Mouse (Mus musculus) hindbrain, embryonic 10.5 days (tissue): ENCODE measurements around the gene Ccdc190. TPM values are rescaled to one million over a fixed set of nuclear protein-coding genes. Genes with fewer than 3 reads are reported as not detected.

Experiments used
- DNase-seq: peaks from one replicate; pipeline ENCODE4 v3.0.0-alpha.2; 2017; ENCODE audit warnings: low spot score
- H3K27ac ChIP-seq: fragments of 300-500 bp; sonication (generic); 2 replicates; pipeline ENCODE4 v1.5.1; 2016; ENCODE audit warnings: mild to moderate bottlenecking, moderate library complexity
- H3K27me3 ChIP-seq: fragments of 300-500 bp; sonication (generic); 2 replicates; pipeline ENCODE4 v1.6.1; 2016; ENCODE audit warnings: mild to moderate bottlenecking; ENCODE audit not compliant: poor library complexity, insufficient read depth, severe bottlenecking
- H3K36me3 ChIP-seq: fragments of 300-500 bp; sonication (generic); 2 replicates; pipeline ENCODE4 v1.6.1; 2016; ENCODE audit warnings: mild to moderate bottlenecking, moderate library complexity
- H3K4me1 ChIP-seq: fragments of 300-500 bp; sonication (generic); replicated peaks from 2 replicates; pipeline ENCODE4 v1.6.1; 2016; ENCODE audit warnings: mild to moderate bottlenecking
- H3K4me3 ChIP-seq: fragments of 300-500 bp; sonication (generic); 2 replicates; pipeline ENCODE4 v1.5.1; 2016; ENCODE audit warnings: mild to moderate bottlenecking, moderate library complexity
- H3K9me3 ChIP-seq: fragments of 300-500 bp; sonication (generic); 2 replicates; pipeline ENCODE4 v1.6.1; 2016; ENCODE audit warnings: mild to moderate bottlenecking, moderate library complexity
- WGBS: fragments of 180-500 bp; shearing (Covaris S2); methylation state at CpG from one replicate; pipeline ENCODE4 v1.1.7; 2016; 5-methylcytosine and 5-hydroxymethylcytosine counted together
- polyA plus RNA-seq: library from polyadenylated mRNA; unstranded; fragments of >200 nt; fragmentation: Nextera tagmentation; extraction: Ambion mirVana; gene quantifications from 2 replicates; pipeline ENCODE4 v1.2.1, GENCODE M21; 2016

Gene Ccdc190
- polyA plus RNA-seq, 1 experiment from 2014 or later = not detected

- Histone ChIP-seq H3K27ac (peak overlapping the region; percentile 54; the same call in 1 of the 2 replicates), H3K4me3 (no peak overlapping the region), H3K27me3 (peaks cover 5% of the 10 kb centered on the region; the same call in 1 of the 2 replicates), H3K9me3 (no peaks in the 10 kb centered on the region), H3K36me3 (no peaks in the 10 kb centered on the region), H3K4me1 (peaks cover 14% of the 10 kb centered on the region)
- peak; percentile 29 for DNase-seq
- 63% methylated on average over 7 of the region's 7 CpGs for WGBS
These were observed 11.8 kb upstream of the Ccdc190 start for GRCm38 (mm10) chr1:169916659-169917058.

GRCm38 (mm10) chr1:169917115-169917796, 11.2 kb upstream of the Ccdc190 start:
- Histone ChIP-seq H3K4me1 (peaks cover 14% of the 10 kb centered on the region), H3K27ac (peak overlapping the region; percentile 35; the same call in 1 of the 2 replicates), H3K9me3 (no peaks in the 10 kb centered on the region), H3K4me3 (no peak overlapping the region), H3K27me3 (peaks cover 5% of the 10 kb centered on the region; the same call in 1 of the 2 replicates), H3K36me3 (no peaks in the 10 kb centered on the region)
- WGBS = 69% methylated on average over 9 of the region's 9 CpGs
- DNase-seq = no peak

DNA sequence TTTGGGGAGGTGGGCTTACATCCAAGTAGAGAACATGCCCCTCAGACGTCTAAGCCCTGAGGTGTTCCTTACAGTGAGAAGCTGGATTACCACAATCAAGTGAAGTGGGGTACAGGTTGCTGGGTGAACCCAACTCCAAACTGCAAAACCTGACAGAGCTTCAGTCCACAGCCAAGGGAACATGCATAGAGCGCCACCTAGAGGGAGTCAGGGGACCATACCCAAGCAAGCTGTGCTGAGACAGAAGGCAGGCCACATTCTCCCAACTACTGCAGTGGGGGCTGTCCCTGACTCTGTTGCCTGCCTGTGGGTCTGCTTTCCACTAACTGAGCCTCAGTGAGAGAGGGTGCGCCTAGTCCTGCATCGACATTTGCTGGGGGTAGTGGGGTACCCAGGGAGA, 10.4 kb upstream of the Ccdc190 start:
- Histone ChIP-seq H3K9me3 (no peaks in the 10 kb centered on the region), H3K36me3 (no peaks in the 10 kb centered on the region), H3K27ac (0 out of 2 replicates have a peak overlapping the region, but pooled peaks have one; percentile 35), H3K27me3 (peaks cover 5% of the 10 kb centered on the region; the same call in 1 of the 2 replicates), H3K4me3 (no peak overlapping the region), H3K4me1 (peaks cover 14% of the 10 kb centered on the region)
- peak; percentile 51 for DNase-seq
- 26% methylated on average over 4 of the region's 4 CpGs for WGBS

DNA sequence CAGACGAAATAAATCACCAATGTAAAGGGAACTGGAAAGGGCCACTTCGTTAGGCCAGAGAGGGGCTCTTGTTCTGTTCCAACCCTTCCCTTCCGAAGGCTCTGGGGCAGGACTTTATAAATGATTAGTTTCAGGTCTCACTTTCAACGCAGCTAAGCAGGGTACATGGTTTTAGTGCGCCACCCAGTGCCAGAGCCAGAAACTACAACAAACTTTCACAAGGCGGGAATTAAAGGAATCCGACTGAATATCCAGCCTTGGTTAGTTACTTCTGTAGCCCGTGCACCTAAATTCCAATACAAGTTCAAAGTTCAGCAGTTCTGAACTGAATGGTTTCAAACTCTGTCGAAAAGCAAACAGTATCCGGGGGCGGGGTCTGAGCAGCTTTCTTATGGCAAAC, 9.2 kb upstream of the Ccdc190 start:
- Histone ChIP-seq H3K9me3 (no peaks in the 10 kb centered on the region), H3K4me3 (no peak overlapping the region), H3K36me3 (no peaks in the 10 kb centered on the region), H3K27ac (no peak overlapping the region; the same call in 1 of the 2 replicates), H3K27me3 (peaks cover 5% of the 10 kb centered on the region; the same call in 1 of the 2 replicates), H3K4me1 (peaks cover 14% of the 10 kb centered on the region)
- peak; percentile 83 for DNase-seq
- 6% methylated on average over 11 of the region's 11 CpGs for WGBS

DNA sequence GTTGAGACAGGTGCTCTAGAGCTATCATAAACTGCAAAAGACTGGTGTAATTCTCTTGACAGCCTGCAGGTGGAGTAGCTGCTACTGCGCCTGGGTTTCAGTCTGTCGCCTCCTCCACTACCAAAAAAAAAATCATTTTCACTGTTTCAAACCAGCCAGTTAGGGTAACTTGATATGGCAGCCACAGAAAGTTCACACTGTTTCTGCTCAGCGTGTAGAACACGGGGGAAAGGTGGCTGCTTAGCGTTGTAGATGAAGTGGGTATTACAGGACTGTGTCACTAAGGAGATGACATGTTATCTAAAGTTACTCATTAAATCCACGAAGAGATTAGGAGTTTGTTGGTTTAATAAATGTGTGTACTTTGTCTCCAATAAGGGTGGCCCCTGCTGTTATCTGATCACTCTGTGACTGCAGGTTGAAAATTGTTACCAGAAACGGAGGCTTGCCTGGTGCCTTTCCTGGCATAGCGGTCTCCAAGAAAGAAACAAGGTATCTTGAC, 6.7 kb upstream of the Ccdc190 start:
- Histone ChIP-seq H3K27me3 (peaks cover 5% of the 10 kb centered on the region; the same call in 1 of the 2 replicates), H3K27ac (no peak overlapping the region), H3K4me1 (peaks cover 7% of the 10 kb centered on the region), H3K4me3 (no peak overlapping the region), H3K9me3 (no peaks in the 10 kb centered on the region), H3K36me3 (no peaks in the 10 kb centered on the region)
- 45% methylated on average over 8 of the region's 8 CpGs for WGBS
- peak; percentile 15 for DNase-seq

DNA sequence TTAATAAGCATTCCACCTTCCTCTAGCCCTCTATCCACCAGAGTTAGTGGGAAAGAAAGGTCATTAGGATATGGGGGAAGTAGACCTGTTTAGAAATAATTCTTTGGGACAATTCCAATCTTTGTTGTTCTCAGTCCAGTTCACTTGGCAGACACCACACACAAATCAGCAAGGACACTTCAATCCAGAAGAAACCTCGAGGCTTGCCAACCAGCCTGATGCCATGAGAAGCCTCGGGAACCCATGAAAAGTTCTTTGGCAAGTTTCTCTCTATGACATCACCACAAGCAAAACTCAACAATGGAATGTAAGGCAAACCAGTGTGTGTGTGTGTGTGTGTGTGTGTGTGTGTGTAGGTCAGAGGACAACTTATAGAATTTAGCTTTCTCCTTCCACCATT, 3.9 kb upstream of the Ccdc190 start:
- no peak for DNase-seq
- H3K27ac ChIP-seq = no peak overlapping the region
- no peaks in the 10 kb centered on the region for H3K9me3 ChIP-seq
- H3K36me3 ChIP-seq = no peaks in the 10 kb centered on the region
- peaks cover 5% of the 10 kb centered on the region; the same call in 1 of the 2 replicates for H3K27me3 ChIP-seq
- H3K4me1 ChIP-seq = peaks cover 16% of the 10 kb centered on the region
- no peak overlapping the region for H3K4me3 ChIP-seq
- 90% methylated on average over 2 of the region's 2 CpGs for WGBS

GRCm38 (mm10) chr1:169927753-169928369, 587 bp upstream of the Ccdc190 start:
- Histone ChIP-seq H3K36me3 (no peaks in the 10 kb centered on the region), H3K4me1 (peaks cover 20% of the 10 kb centered on the region), H3K27me3 (no peaks in the 10 kb centered on the region), H3K9me3 (no peaks in the 10 kb centered on the region), H3K4me3 (no peak overlapping the region), H3K27ac (no peak overlapping the region)
- DNase-seq = no peak
- WGBS = 59% methylated on average over 8 of the region's 8 CpGs

DNA sequence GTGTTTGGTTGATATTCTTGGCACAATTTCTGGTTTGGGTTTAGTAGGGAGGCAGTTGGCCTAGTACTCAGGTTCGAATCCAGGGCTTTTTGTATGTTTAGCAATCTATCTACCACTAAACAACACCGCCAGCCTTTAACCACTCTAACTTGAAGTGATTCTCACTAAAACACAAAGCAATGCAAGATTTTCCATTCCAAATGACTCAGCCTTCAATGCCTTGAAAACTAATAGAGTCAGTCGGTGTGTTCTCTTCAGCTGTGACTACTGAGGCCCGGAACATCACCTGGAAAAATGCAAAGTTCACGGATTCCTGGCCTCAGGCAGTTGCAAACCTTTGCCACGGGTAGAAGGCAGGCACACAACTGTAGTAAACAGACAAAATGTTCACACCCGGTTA, 3.2 kb downstream of the Ccdc190 start:
- no peaks in the 10 kb centered on the region for H3K9me3 ChIP-seq
- H3K4me3 ChIP-seq = no peak overlapping the region
- H3K27ac ChIP-seq = no peak overlapping the region
- H3K27me3 ChIP-seq = no peaks in the 10 kb centered on the region
- H3K4me1 ChIP-seq = peaks cover 32% of the 10 kb centered on the region
- 88% methylated on average over 7 of the region's 7 CpGs for WGBS
- no peaks in the 10 kb centered on the region for H3K36me3 ChIP-seq
- DNase-seq = no peak

GRCm38 (mm10) chr1:169932122-169932746, 3.8 kb downstream of the Ccdc190 start:
- Histone ChIP-seq H3K4me1 (peaks cover 32% of the 10 kb centered on the region), H3K9me3 (no peaks in the 10 kb centered on the region), H3K4me3 (no peak overlapping the region), H3K27me3 (no peaks in the 10 kb centered on the region), H3K36me3 (no peaks in the 10 kb centered on the region), H3K27ac (no peak overlapping the region)
- DNase-seq = no peak
- WGBS = 72% methylated on average over 7 of the region's 7 CpGs

DNA sequence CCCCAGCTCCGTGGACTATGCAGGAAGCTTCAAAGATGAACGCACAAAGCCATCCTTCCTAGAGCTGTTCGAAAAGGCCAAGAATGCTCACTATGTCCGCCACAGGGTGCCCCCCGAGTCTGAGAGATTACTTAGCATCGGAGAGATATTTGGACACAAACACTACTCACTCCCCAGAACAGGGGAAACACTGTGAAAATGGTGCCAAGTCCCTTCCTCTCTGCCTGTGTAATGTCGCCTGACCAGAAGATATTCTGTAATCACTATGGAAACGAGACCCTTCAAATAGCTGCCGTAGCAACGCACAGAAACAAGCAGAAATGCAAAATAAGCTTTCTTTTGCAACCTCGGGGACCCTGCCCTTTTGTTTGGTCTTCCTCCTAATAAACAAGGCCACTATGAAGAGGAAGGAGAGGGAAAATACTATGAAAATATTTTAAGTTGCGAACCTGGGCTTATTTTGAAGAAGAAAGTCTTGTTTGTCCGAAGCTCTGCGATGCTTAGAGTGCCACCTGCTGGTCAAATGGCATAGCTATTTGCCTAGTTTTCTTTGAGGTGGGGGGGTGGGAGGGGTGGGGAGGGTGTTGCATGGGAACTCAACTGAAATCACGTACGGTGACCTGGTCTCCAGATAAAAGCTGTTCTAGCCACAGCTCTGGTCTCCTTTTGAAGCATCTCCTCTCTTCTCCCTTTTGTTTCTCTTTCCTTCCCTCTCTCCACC, 5.7 kb downstream of the Ccdc190 start:
- WGBS = 47% methylated on average over 16 of the region's 16 CpGs
- Histone ChIP-seq H3K9me3 (no peaks in the 10 kb centered on the region), H3K36me3 (no peaks in the 10 kb centered on the region), H3K4me3 (peak overlapping the region; percentile 24; the same call in 1 of the 2 replicates), H3K27ac (peak overlapping the region; percentile 77), H3K4me1 (peaks cover 17% of the 10 kb centered on the region), H3K27me3 (no peaks in the 10 kb centered on the region)
- peak; percentile 52 for DNase-seq

- no peak for DNase-seq
- no peak overlapping the region for H3K4me3 ChIP-seq
- H3K9me3 ChIP-seq = no peaks in the 10 kb centered on the region
- H3K36me3 ChIP-seq = no peaks in the 10 kb centered on the region
- H3K4me1 ChIP-seq = peaks cover 4% of the 10 kb centered on the region; the same call in 1 of the 2 replicates
- WGBS = 10% methylated on average over 2 of the region's 2 CpGs
- H3K27ac ChIP-seq = no peak overlapping the region
- no peaks in the 10 kb centered on the region for H3K27me3 ChIP-seq
These were observed 10.9 kb downstream of the Ccdc190 start for GRCm38 (mm10) chr1:169939345-169939744.

- no peak for DNase-seq
- WGBS = 78% methylated on average over 3 of the region's 3 CpGs
- no peaks in the 10 kb centered on the region for H3K27me3 ChIP-seq
- H3K4me3 ChIP-seq = no peak overlapping the region
- H3K4me1 ChIP-seq = no peaks in the 10 kb centered on the region
- H3K27ac ChIP-seq = no peak overlapping the region
- peaks cover 21% of the 10 kb centered on the region for H3K36me3 ChIP-seq
- no peaks in the 10 kb centered on the region for H3K9me3 ChIP-seq
These were observed 17.6 kb downstream of the Ccdc190 start for GRCm38 (mm10) chr1:169946004-169946403.
